In the genomic region with DNA sequence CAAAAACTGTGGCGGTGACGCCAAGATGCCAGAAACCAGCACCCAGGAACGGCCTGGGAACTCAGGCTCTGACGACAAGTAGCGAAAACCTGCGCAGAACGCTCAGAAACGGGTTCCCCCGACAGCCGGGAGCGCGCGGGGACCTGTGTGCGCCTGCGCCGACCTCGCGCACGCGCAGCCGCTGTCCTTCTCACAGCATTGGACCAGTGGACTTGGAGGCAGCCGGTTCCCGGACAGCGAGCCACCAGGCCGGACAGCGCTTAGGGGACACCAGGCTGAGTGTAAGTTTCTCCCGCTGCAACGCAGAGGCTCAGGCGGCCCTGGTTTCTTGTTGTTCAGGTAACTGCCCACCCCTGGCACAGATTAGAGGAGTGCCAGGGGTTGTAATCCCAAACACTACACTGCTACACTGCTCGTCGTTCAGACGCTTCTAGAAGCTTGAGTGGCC, we compare ENCODE assay signal across 8 mouse cellular contexts. TPM values are rescaled to one million over a fixed set of nuclear protein-coding genes. Genes with fewer than 3 reads are reported as not detected.
DNase-seq lines count a peak whose midpoint lies in the region; ATAC-seq and TF ChIP-seq lines count a peak whose summit lies in the region.

A gene (plus strand): TSS at position 167 of the 448 bp plus-strand sequence.

- peak; percentile 84 for ATAC-seq in forebrain, embryonic 15.5 days (replicated peaks)
- peak; percentile 89 for ATAC-seq in lung, embryonic 14.5 days (ENCODE audit: insufficient read depth)

- under 1% methylated on average over 32 of the region's 32 CpGs for WGBS in forebrain, embryonic 15.5 days
- under 1% methylated on average over 32 of the region's 32 CpGs for WGBS in lung, embryonic 14.5 days
- WGBS in olfactory bulb, adult 2 months = under 1% methylated on average over 32 of the region's 32 CpGs
- under 1% methylated on average over 32 of the region's 32 CpGs for WGBS in thymus, adult 2 months

- H3K27me3 ChIP-seq in forebrain, embryonic 15.5 days = no peaks in the 10 kb centered on the region
- H3K27me3 ChIP-seq in lung, embryonic 14.5 days (ENCODE audit: insufficient read depth, low read length) = no peaks in the 10 kb centered on the region
- H3K27me3 ChIP-seq in thymus, adult 2 months (ENCODE audit: control insufficient read depth, insufficient read depth, low read length) = no peaks in the 10 kb centered on the region

- peaks cover 41% of the 10 kb centered on the region for H3K4me1 ChIP-seq in forebrain, embryonic 15.5 days
- H3K4me1 ChIP-seq in lung, embryonic 14.5 days (ENCODE audit: insufficient read depth) = no peaks in the 10 kb centered on the region
- peaks cover 5% of the 10 kb centered on the region for H3K4me1 ChIP-seq in olfactory bulb, adult 2 months (ENCODE audit: control insufficient read depth, insufficient read depth, low read length)
- H3K4me1 ChIP-seq in thymus, adult 2 months (replicated peaks; ENCODE audit: control insufficient read depth, insufficient read depth, low read length) = 0 out of 2 replicates have a peak, but pooled peaks cover 4% of the 10 kb centered on the region

- DNase-seq in ES-CJ7 (ENCODE audit: low read depth, low spot score) = peak; percentile 91
- DNase-seq in cerebellum, adult 11 months = peak; percentile 87
- peak; percentile 86 for DNase-seq in heart, postnatal 25 days (ENCODE audit: low spot score)
- peak; percentile 89 to 92 for DNase-seq in layer of hippocampus, adult 2 months (ENCODE audit: low spot score in 2 of 2)
- DNase-seq in lung, embryonic 14.5 days = peak; percentile 97
- DNase-seq in thymus, adult 2 months = peak; percentile 77

- intact Hi-C loops in heart, postnatal 25 days (cut with DNase I) = loop anchor here (2.0 kb wide), 1 partner anchor 31 kb away; a partner anchor contains a TSS

- H3K27ac ChIP-seq in forebrain, embryonic 15.5 days (replicated peaks) = peak within 1 kb of the TSS; percentile 91
- H3K27ac ChIP-seq in layer of hippocampus, adult 2 months = peak within 1 kb of the TSS; percentile 94
- peak within 1 kb of the TSS; percentile 87 for H3K27ac ChIP-seq in lung, embryonic 14.5 days (ENCODE audit: low read depth)
- peak within 1 kb of the TSS; percentile 71 for H3K27ac ChIP-seq in olfactory bulb, adult 2 months (ENCODE audit: insufficient read depth, low read depth, low read length)
- H3K27ac ChIP-seq in thymus, adult 2 months (ENCODE audit: control insufficient read depth, insufficient read depth, low read length) = peak within 1 kb of the TSS; percentile 67

- peak; percentile 74 for TF ChIP-seq POLR2A in olfactory bulb, adult 2 months (IDR thresholded peaks at IDR 0.05; ENCODE audit: insufficient read depth, low read depth, low read length)
- no peak for TF ChIP-seq POLR2A in thymus, adult 2 months (IDR thresholded peaks at IDR 0.05; ENCODE audit: control insufficient read depth, extremely low read depth, insufficient read depth, low read length, poor library complexity)

- TF ChIP-seq CTCF in layer of hippocampus, adult 2 months (conservative IDR thresholded peaks at IDR 0.05) = no peak
- no peak for TF ChIP-seq CTCF in lung, embryonic 14.5 days (IDR thresholded peaks at IDR 0.05; ENCODE audit: low read depth)
- TF ChIP-seq CTCF in olfactory bulb, adult 2 months (IDR thresholded peaks at IDR 0.05; ENCODE audit: insufficient read depth, low read depth, low read length) = no peak
- no peak for TF ChIP-seq CTCF in thymus, adult 2 months (IDR thresholded peaks at IDR 0.05; ENCODE audit: borderline replicate concordance, control insufficient read depth, extremely low read depth, insufficient read depth, low read length, poor library complexity)

- H3K4me3 ChIP-seq in forebrain, embryonic 15.5 days = peak within 1 kb of the TSS; percentile 58
- peak within 1 kb of the TSS; percentile 68 for H3K4me3 ChIP-seq in layer of hippocampus, adult 2 months
- H3K4me3 ChIP-seq in lung, embryonic 14.5 days (ENCODE audit: low read depth, low read length) = peak within 1 kb of the TSS; percentile 72
- peak within 1 kb of the TSS; percentile 93 for H3K4me3 ChIP-seq in olfactory bulb, adult 2 months (ENCODE audit: insufficient read depth, low read depth, low read length)
- H3K4me3 ChIP-seq in thymus, adult 2 months (ENCODE audit: control insufficient read depth, insufficient read depth, low read length) = peak within 1 kb of the TSS; percentile 51

- no peaks in the 10 kb centered on the region for H3K9me3 ChIP-seq in forebrain, embryonic 15.5 days
- no peaks in the 10 kb centered on the region for H3K9me3 ChIP-seq in lung, embryonic 14.5 days (ENCODE audit: low read depth, low read length)

- peak within 1 kb of the TSS; percentile 49 for H3K4me2 ChIP-seq in forebrain, embryonic 15.5 days (replicated peaks)
- peak within 1 kb of the TSS; percentile 59 for H3K4me2 ChIP-seq in lung, embryonic 14.5 days

- peaks cover 2% of the 10 kb centered on the region for H3K36me3 ChIP-seq in forebrain, embryonic 15.5 days
- H3K36me3 ChIP-seq in lung, embryonic 14.5 days (ENCODE audit: insufficient read depth) = peaks cover 2% of the 10 kb centered on the region; the same call in 1 of the 2 replicates
- no peaks in the 10 kb centered on the region for H3K36me3 ChIP-seq in thymus, adult 2 months (ENCODE audit: control insufficient read depth, insufficient read depth, low read length)

- H3K9ac ChIP-seq in forebrain, embryonic 15.5 days (replicated peaks) = peak within 1 kb of the TSS; percentile 63
- peak within 1 kb of the TSS; percentile 71 for H3K9ac ChIP-seq in lung, embryonic 14.5 days

RNA-seq across cellular contexts. Expression of the gene that starts here (rescaled TPM):
- polyA plus RNA-seq in forebrain, embryonic 15.5 days (2015; fragmentation: Nextera tagmentation; extraction: Ambion mirVana) = 34.5 and 40.9 TPM in 2 replicates
- 10 to 100 TPM; 25.5 to 32.6 TPM for total RNA-seq in heart, postnatal 25 days (2021)
- total RNA-seq in layer of hippocampus, adult 2 months (2021) = 10 to 100 TPM; 65.2 to 74.8 TPM
- 22.8 and 24.3 TPM in 2 replicates for polyA plus RNA-seq in lung, embryonic 14.5 days (2014; fragmentation: Nextera tagmentation; extraction: Ambion mirVana)
- polyA plus RNA-seq in olfactory bulb, adult 2 months (2012; ENCODE audit: insufficient read depth, insufficient read length, low replicate concordance, missing spikeins) = not detected in 2 replicates
- polyA plus RNA-seq in thymus, adult 2 months (2012; rRNA removed) = 14.0 and 19.6 TPM in 2 replicates

Comparison
In these comparisons a context has a peak if more than half of its experiments do, and no peak if none do; other contexts are left out.
1. Peak in every context shown above with its lines: DNase-seq, ATAC-seq, H3K4me3 ChIP-seq and H3K27ac ChIP-seq.
2. RNA of the gene that starts here (polyA plus RNA-seq): 34.5 to 40.9 TPM in forebrain, embryonic 15.5 days, 22.8 to 24.3 TPM in lung, embryonic 14.5 days and 14.0 to 19.6 TPM in thymus, adult 2 months; not detected in olfactory bulb, adult 2 months; every median in the first group is over 10 times any median in the second.